Mouse (Mus musculus) E14TG2a.4 (cell line): ENCODE measurements around the gene Cadm2.

ENCODE experiments used
- CTCF ChIP-seq: conservative IDR thresholded peaks from 2 replicates; pipeline ENCODE4 v1.5.1; 2014; ENCODE audit warnings: low read length
- NANOG ChIP-seq: IDR thresholded peaks from 2 replicates; pipeline ENCODE4 v1.6.1; 2014; ENCODE audit warnings: borderline replicate concordance, low read length, mixed read lengths
- POU5F1 ChIP-seq: IDR thresholded peaks from 2 replicates; pipeline ENCODE4 v1.6.1; 2014; ENCODE audit warnings: low read length, borderline replicate concordance

DNA sequence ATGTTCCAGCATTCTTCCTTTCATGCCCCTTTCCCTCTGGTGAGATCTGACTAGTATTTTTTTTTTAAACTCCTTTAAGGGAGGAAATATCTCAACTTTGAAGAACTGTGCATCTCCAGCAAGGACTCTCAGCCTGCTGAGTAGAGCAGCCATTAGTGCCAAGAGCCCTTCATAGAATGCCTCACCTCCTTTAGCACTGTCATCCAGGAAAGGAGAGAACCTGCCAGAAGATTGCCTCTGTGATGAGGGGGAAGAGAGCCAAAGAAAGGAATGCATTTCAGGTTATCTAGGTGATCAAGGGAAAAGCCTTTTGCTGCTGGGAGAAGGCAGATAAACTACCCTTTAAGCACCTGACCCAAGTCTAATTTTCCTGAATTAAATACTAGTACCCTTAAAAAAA lies 943.5 kb downstream of the Cadm2 start:
- TF ChIP-seq CTCF = no peak
- no peak for TF ChIP-seq NANOG
- TF ChIP-seq POU5F1 = no peak
